Mouse (Mus musculus) ES-Bruce4 (cell line): ENCODE results near the gene Fam47e. TPM values are rescaled to one million over a fixed set of nuclear protein-coding genes. Genes with fewer than 3 reads are reported as not detected.

Source experiments
- H3K27ac ChIP-seq: 2 replicates; pipeline ENCODE4 v1.5.1; 2012; ENCODE audit warnings: low read length, inconsistent platforms; ENCODE audit not compliant: insufficient read depth
- H3K27me3 ChIP-seq: 2 replicates; pipeline ENCODE4 v1.6.1; 2012; ENCODE audit warnings: mild to moderate bottlenecking, low read length, inconsistent platforms; ENCODE audit not compliant: control insufficient read depth, poor library complexity, insufficient read depth, severe bottlenecking
- H3K36me3 ChIP-seq: 2 replicates; pipeline ENCODE4 v1.6.1; 2012; ENCODE audit warnings: inconsistent platforms, mild to moderate bottlenecking, low read length, moderate library complexity; ENCODE audit not compliant: control insufficient read depth, poor library complexity, insufficient read depth, severe bottlenecking
- H3K4me1 ChIP-seq: one replicate; pipeline ENCODE4 v1.8.1; 2011; ENCODE audit warnings: low read length; ENCODE audit not compliant: control insufficient read depth, insufficient read depth
- H3K4me3 ChIP-seq: 2 replicates; pipeline ENCODE4 v1.5.1; 2011; ENCODE audit warnings: low read depth, mild to moderate bottlenecking, low read length
- H3K9ac ChIP-seq: 2 replicates; pipeline ENCODE4 v1.6.1; 2012; ENCODE audit warnings: low read depth, mild to moderate bottlenecking, inconsistent platforms; ENCODE audit not compliant: poor library complexity, severe bottlenecking
- H3K9me3 ChIP-seq: replicated peaks from 2 replicates; pipeline ENCODE4 v1.6.1; 2012; ENCODE audit warnings: mild to moderate bottlenecking, low read length, inconsistent platforms; ENCODE audit not compliant: control insufficient read depth, poor library complexity, insufficient read depth, severe bottlenecking
- CTCF ChIP-seq: IDR thresholded peaks from one replicate; pipeline ENCODE4 v1.8.1; 2011; ENCODE audit warnings: low read depth, low read length
- EP300 ChIP-seq: IDR thresholded peaks from 2 replicates; pipeline ENCODE4 v1.6.1; 2011; ENCODE audit warnings: low read depth, low read length; ENCODE audit not compliant: insufficient read depth
- POLR2A ChIP-seq: IDR thresholded peaks from one replicate; pipeline ENCODE4 v1.8.1; 2011; ENCODE audit warnings: low read length; ENCODE audit not compliant: insufficient read depth
- polyA plus RNA-seq: library from polyadenylated mRNA; stranded (reverse); fragments of >200 nt; gene quantifications from 2 replicates; pipeline ENCODE4 v1.2.4, GENCODE M21; 2011; ENCODE audit warnings: low read depth; ENCODE audit not compliant: missing spikeins, insufficient read depth, insufficient read length

The Fam47e gene
- polyA plus RNA-seq, 1 experiment = not detected

GRCm38 (mm10) chr5:92604452-92605247 is 49.8 kb downstream of the Fam47e start:
- Histone ChIP-seq H3K27me3 (peaks cover 5% of the 10 kb centered on the region), H3K4me1 (no peaks in the 10 kb centered on the region), H3K27ac (no peak overlapping the region), H3K4me3 (no peak overlapping the region), H3K9ac (no peak overlapping the region), H3K9me3 (no peaks in the 10 kb centered on the region), H3K36me3 (no peaks in the 10 kb centered on the region)
- TF ChIP-seq EP300 = no peak
- no peak for TF ChIP-seq CTCF
- TF ChIP-seq POLR2A = no peak

DNA sequence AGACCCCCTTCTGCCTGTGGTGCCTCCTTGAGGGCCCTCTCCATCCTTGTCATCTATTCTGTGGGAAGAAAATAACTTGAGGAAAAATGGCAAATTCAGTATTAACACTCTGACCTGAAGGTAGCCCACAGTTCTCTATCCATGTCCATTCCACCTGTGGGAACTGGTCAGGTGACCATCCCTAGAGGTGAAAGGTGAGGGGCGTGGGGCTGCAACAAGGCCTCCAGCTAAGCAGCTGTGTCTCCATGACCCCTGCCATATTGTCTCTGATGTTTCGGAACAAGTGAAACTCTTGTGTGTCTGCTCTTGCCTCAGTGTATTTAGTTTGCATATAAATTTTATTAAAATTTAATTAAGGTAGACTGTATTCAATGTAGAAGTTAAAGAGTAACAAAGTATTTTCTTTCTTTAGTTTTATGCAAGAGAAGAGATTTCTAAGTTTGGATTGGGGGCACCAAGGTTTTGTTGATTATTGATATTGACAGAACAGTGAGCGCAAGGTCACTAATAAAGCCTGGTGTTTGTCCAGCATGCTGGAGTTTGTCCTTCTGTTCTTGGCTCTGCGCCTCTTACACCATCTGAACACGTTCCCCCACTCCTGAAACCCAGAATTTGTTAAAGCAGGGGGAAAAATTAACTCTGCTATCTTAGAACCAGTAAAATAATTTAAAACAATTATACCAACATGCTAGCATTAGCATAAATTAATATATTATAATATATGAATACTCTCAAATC is 52.8 kb downstream of the Fam47e start:
- Histone ChIP-seq H3K4me1 (no peaks in the 10 kb centered on the region), H3K36me3 (no peaks in the 10 kb centered on the region), H3K27ac (no peak overlapping the region), H3K9ac (no peak overlapping the region), H3K27me3 (no peaks in the 10 kb centered on the region), H3K4me3 (no peak overlapping the region), H3K9me3 (no peaks in the 10 kb centered on the region)
- TF ChIP-seq POLR2A (no peak), CTCF (no peak), EP300 (no peak)

DNA sequence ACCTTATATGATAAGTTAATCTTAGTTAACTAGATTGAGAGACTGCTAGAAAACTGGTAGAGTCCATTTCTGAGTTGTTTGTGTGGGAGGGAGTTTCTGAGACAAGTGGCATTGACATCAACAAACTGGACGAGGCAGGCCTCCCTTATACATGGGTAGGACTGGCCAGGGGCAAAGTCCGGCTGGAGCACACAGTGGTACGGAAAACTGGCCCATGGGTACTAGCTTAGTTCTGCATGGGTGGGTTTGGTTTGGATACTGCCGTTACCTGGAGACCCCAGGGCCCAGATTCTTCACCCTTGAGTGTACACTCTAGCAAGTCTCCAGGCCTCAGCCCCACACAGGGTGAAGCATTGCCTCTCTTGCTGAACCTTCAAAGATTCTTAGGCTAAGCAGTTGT is 57.9 kb downstream of the Fam47e start:
- Histone ChIP-seq H3K9me3 (peaks cover 4% of the 10 kb centered on the region), H3K27me3 (no peaks in the 10 kb centered on the region), H3K27ac (no peak overlapping the region), H3K4me3 (no peak overlapping the region), H3K36me3 (no peaks in the 10 kb centered on the region), H3K9ac (no peak overlapping the region), H3K4me1 (no peaks in the 10 kb centered on the region)
- TF ChIP-seq EP300 (no peak), POLR2A (no peak), CTCF (no peak)

GRCm38 (mm10) chr5:92621883-92622282 is 67.0 kb downstream of the Fam47e start:
- H3K9ac ChIP-seq = no peak overlapping the region
- no peaks in the 10 kb centered on the region for H3K27me3 ChIP-seq
- no peak for TF ChIP-seq CTCF
- TF ChIP-seq EP300 = no peak
- TF ChIP-seq POLR2A = no peak
- no peak overlapping the region for H3K27ac ChIP-seq
- H3K36me3 ChIP-seq = no peaks in the 10 kb centered on the region
- H3K4me3 ChIP-seq = no peak overlapping the region
- H3K9me3 ChIP-seq = peaks cover 5% of the 10 kb centered on the region; the same call in 1 of the 2 replicates
- no peaks in the 10 kb centered on the region for H3K4me1 ChIP-seq

DNA sequence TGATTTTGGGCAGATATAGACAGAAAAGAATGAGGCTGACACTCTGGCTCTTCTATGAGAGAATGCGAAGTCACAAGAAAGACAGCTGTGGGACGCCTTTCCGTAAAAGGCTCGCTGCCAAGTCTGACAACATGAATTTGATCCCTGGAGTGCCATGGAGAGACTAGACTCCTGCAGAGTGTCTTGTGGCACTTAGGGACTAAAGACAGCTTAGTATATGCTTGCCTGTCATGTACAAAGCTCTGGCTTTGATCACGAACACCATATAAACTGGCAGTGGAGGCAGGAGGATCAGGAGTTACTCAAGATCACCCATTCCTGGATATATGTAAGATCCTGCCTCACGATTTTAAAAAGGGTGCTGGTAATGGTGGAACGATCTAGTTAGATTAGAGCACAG is 73.0 kb downstream of the Fam47e start:
- no peaks in the 10 kb centered on the region for H3K36me3 ChIP-seq
- no peak overlapping the region for H3K9ac ChIP-seq
- H3K9me3 ChIP-seq = no peaks in the 10 kb centered on the region
- TF ChIP-seq EP300 (no peak), CTCF (no peak), POLR2A (no peak)
- H3K27me3 ChIP-seq = no peaks in the 10 kb centered on the region
- H3K4me3 ChIP-seq = no peak overlapping the region
- H3K27ac ChIP-seq = no peak overlapping the region
- H3K4me1 ChIP-seq = no peaks in the 10 kb centered on the region

DNA sequence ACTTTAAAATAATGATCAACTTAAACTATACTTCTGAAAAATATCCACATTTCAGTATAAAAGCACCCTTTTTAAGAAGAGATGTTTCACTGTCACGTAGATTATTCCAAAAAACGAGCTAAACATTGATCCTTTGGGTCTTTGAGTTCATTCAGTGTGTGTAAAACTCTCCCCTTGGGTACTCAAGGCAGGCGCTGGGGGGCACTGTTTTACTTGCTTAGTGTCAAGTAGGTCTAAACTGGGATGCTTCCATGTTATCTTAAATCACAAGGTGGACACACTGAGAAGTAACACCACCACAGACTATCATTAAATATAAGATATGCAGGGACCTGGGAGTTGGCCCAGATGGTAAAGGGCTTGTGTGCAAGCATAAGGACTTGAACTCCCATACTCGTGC is 78.7 kb downstream of the Fam47e start:
- no peaks in the 10 kb centered on the region for H3K27me3 ChIP-seq
- no peak for TF ChIP-seq POLR2A
- TF ChIP-seq EP300 = no peak
- TF ChIP-seq CTCF = no peak
- no peak overlapping the region for H3K27ac ChIP-seq
- no peak overlapping the region for H3K9ac ChIP-seq
- H3K4me3 ChIP-seq = no peak overlapping the region
- no peaks in the 10 kb centered on the region for H3K36me3 ChIP-seq
- no peaks in the 10 kb centered on the region for H3K9me3 ChIP-seq
- no peaks in the 10 kb centered on the region for H3K4me1 ChIP-seq
